Mouse (Mus musculus) adrenal gland, adult 18-20 months (tissue): ENCODE measurements around the gene Rpl27a. TPM values are rescaled to one million over a fixed set of nuclear protein-coding genes. Genes with fewer than 3 reads are reported as not detected.

ENCODE experiments used
- DNase-seq, 2 experiments: peaks; one replicate each; pipeline ENCODE4 v3.0.0; 2021 to 2022; ENCODE audit warnings: low spot score in 2 of 2
- microRNA-seq, 2 experiments: library from miRNA; unstranded; fragments of <30 nt; microRNA quantifications; one replicate each; pipeline ENCODE4 v1.2.0; 2021; ENCODE audit warnings: borderline number of aligned reads in 2 of 2
- total RNA-seq, 2 experiments: library from RNA; stranded (reverse); gene quantifications; 1 replicate in 1 of 2; 2 replicates in 1 of 2; pipeline ENCODE4 v1.2.3; 2021

Rpl27a gene
- total RNA-seq, 2 experiments from 2014 or later: 204 to 208 TPM

DNA sequence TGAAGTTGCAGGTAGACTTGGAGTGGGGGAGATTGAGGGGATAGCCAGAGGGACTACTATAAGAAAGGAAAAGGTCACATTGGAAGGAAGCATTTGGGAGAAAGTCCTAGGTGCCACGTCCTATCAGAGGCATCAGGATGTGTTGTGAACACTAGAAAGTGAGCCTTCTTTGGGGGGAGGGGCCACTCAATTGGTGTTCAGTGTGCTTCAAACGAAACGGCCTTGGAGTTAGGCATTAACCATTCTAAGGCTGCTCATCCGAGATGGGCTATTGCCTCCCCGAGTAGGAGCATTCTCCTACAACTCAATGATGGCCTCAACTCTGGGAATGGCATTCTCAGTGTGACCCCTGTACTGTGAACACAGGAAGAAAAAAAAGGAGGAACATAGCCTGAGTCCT, 43.7 kb downstream of the Rpl27a start:
- no peak for DNase-seq

DNA sequence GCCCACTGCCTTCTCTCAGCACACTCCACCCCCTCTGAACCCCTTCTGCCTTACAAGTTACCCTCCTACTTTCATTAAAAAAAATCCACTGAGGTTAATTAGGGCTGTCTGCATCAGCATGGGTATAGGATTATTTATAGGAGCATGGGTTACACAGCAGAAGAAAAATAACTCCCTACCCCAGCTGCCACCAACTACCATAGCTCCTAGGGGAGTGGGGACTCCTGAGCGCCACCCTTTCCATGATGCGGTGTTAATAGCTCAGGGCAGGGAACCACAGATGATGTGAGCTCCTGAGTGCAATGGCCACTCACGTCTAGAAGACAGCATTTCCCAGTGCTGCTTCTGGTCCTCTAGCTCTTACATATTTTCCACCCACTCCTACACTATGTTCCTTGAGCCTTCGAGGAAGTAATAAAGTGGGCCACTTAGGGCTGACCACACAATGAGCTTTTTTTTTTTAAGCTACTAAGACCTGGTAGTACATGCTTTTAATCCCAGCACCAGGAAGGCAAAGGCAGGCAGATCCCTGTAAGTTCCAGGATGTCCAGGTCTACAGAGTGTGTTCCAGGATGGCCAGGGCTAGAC, 44.9 kb downstream of the Rpl27a start:
- DNase-seq: no peak

DNA sequence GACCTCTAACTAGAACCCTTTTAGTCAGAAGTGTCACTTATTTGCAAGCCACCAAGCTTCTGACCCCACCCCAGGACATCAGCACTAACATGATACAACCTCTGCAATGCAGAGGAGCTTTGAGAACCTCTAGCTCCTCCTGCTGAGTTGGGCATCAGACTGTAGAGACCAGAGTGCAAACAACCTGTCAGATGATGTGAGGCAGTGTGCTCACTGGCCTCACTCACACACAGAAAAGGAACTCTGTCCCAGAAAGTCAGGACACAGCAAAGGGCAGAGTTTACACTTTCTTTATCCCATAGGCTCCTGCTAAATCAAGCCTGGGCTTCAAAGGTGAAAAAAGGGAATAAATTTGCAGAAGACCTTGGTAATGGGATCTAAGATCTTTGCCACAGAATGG, 47.4 kb downstream of the Rpl27a start:
- DNase-seq: no peak

DNA sequence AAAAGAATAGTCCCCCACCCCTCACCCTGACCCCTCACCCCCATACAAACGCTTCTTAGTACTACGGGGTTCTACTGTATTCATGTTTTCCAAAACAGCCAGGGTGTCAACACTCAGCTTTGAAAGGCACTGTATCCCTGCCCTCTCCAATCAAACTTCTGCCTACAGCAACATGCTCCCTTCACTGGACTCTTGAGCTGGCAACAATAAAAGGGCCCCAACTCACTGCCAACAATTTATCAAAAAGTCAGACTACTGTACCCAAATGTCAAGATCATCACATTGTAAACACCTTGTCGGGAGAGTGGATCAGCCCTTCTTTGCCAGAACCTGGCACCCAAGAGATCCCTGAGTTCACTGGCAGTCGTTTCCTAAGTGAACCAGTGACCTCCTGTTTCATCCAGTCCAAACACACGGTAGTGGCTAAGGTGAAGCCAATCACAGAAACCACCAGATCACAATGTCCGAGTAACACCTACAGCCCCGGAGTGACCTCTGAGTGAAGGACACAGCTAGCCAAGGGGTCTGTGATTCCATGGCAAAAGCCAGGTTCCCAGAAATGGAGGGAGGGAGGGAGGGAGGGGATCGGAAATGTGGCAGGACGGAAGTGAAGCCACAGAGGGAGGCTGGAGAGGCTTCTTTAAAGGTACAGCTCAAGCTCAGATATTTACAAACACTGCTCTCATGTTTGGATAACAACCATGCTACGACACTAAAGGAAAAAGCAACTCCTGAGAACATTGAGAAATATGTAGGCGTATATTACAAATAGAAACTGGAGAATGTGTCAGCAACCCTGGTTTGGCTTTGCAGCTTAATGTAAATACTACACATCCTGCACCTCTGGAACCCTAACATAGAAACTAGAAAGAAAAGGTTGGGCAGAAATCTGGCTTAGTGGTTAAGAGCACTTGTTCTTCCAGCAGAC, 48.2 kb downstream of the Rpl27a start:
- DNase-seq: no peak

DNA sequence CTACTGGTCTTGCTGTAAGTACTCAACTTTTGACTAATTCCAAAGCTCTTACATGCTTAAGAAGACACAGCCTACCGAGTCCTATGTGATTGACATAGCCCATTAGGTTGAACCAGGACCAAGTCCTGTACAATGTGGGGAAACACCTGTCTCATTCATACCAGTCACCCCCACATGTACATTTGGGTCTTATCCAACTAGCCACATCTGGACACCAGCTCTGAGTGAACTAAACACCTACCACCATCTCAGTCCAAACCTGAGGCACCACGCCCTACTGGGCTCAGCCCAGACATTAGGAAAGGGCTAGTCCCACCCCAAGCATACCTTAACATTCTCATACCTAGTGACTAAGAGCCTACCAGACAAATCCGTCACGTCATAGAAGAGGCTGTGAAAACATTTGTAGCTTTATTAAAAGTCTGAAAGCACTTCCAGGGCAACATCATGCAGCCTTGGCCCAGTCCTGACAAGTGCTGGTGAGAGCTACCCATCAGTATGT, 49.5 kb downstream of the Rpl27a start:
- no peak for DNase-seq

Small RNAs within 50 kb of the gene (microRNA-seq; reads per million reads assigned to microRNA genes)
- gene Gm47284: 1.4 to 8.0 reads per million in 2 experiments

Other genes starting within 250 kb of the Rpl27a start
- gene Stk33, start 80.1 kb upstream of the Rpl27a start, total RNA-seq: under 1 TPM; 0.54 to 0.73 TPM
- under 1 TPM; 0.19 to 0.30 TPM for gene Trim66, start 11.0 kb upstream of the Rpl27a start, total RNA-seq
- 10 to 100 TPM; 26.5 to 27.7 TPM for gene St5, start 184.5 kb downstream of the Rpl27a start, total RNA-seq
- 10 to 100 TPM; 18.6 to 22.9 TPM for gene Akip1, start 184.5 kb downstream of the Rpl27a start, total RNA-seq
- not detected for gene BC051019, start 204.7 kb downstream of the Rpl27a start, total RNA-seq
- gene Ascl3, start 212.6 kb downstream of the Rpl27a start, total RNA-seq: under 1 TPM in 1 of 2 experiments, not detected in 1; 0.61 TPM
- gene Tmem9b, start 233.7 kb downstream of the Rpl27a start, total RNA-seq: 10 to 100 TPM; 45.7 to 47.6 TPM